Mouse (Mus musculus): ENCODE measurements around the gene Anks1. TPM values are rescaled to one million over a fixed set of nuclear protein-coding genes. Genes with fewer than 3 reads are reported as not detected.
"Not testable (repeated sequence)": the region's sequence is repeated elsewhere in the genome, so short reads cannot be mapped to it uniquely, and the experiment has no call there.

Gene Anks1
- polyA plus RNA-seq, 1 experiment = 29.0 TPM

GRCm38 (mm10) chr17:27971496-27971895, 62.4 kb downstream of the Anks1 start:
- TF ChIP-seq POLR2A (IDR thresholded peaks at IDR 0.05; ENCODE audit: borderline replicate concordance, low read depth, low read length) (no peak), CTCF (IDR thresholded peaks at IDR 0.05; ENCODE audit: low read depth, low read length) (no peak)
- Histone ChIP-seq H3K4me1 (ENCODE audit: control insufficient read depth, insufficient read depth, low read length) (peaks cover 29% of the 10 kb centered on the region), H3K27ac (ENCODE audit: insufficient read depth, low read depth, low read length) (no peak overlapping the region)

GRCm38 (mm10) chr17:27973337-27973736, 64.2 kb downstream of the Anks1 start:
- TF ChIP-seq CTCF (IDR thresholded peaks at IDR 0.05; ENCODE audit: low read depth, low read length) = no peak
- no peak for TF ChIP-seq POLR2A (IDR thresholded peaks at IDR 0.05; ENCODE audit: borderline replicate concordance, low read depth, low read length)
- Histone ChIP-seq H3K27ac (ENCODE audit: insufficient read depth, low read depth, low read length) (no peak overlapping the region), H3K4me3 (ENCODE audit: insufficient read depth, low read length) (no peak overlapping the region), H3K4me1 (ENCODE audit: control insufficient read depth, insufficient read depth, low read length) (peaks cover 32% of the 10 kb centered on the region)

More at GRCm38 (mm10) chr17:27971496-27971895, 62.4 kb downstream of the Anks1 start:
- no peak overlapping the region for H3K4me3 ChIP-seq (ENCODE audit: insufficient read depth, low read length)

DNA sequence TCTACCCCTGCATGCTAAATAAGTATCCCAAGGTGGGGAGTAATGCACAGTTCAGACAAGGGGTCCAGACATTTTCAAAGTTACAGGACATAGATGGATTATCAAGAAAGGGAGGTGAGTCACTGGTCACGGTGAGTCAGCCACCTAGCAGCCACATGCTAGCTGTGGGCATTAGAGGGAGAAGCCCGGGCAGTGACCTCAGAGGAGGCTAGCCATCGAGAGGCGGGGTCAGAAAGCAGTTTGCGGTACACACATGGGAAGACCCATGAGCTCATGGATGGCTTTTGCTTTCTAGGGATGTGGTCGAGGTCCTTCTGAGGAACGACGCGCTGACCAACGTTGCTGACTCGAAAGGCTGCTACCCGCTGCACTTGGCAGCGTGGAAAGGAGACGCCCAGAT, 67.2 kb downstream of the Anks1 start:
- H3K4me1 ChIP-seq (ENCODE audit: control insufficient read depth, insufficient read depth, low read length) = peaks cover 17% of the 10 kb centered on the region
- no peak overlapping the region for H3K27ac ChIP-seq (ENCODE audit: insufficient read depth, low read depth, low read length)
- no peak overlapping the region for H3K4me3 ChIP-seq (ENCODE audit: insufficient read depth, low read length)
- TF ChIP-seq CTCF (IDR thresholded peaks at IDR 0.05; ENCODE audit: low read depth, low read length) = no peak
- no peak for TF ChIP-seq POLR2A (IDR thresholded peaks at IDR 0.05; ENCODE audit: borderline replicate concordance, low read depth, low read length)

DNA sequence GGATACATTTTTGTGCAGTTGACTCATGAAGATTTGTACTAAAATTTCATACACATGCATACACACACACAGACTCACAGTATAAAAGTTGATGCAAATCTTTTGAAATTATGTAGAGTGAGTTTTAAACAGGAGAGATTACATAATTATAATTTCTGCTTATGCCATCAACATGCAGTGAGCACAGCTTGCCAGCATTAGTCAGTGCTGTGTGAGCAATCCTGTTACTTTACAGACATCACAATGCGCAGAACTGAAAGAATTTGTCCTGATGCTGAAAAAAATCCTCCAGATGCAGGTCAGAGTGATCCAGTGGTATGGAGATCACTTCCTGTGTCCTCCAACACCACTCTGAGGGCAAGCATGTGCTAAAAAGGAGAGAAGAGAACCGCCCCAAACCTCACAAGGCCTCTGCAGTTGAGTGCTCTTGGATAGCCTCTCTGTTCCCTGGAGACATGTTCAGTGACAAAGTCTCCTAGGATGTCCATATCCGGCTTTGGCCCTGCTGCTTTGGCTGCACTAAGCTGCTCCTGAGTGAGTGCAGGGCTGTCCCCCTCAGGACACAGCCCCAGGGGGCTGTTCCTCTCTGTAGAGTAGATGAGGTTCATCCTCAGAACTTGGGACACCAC, 68.0 kb downstream of the Anks1 start:
- TF ChIP-seq POLR2A (IDR thresholded peaks at IDR 0.05; ENCODE audit: borderline replicate concordance, low read depth, low read length) (no peak), CTCF (IDR thresholded peaks at IDR 0.05; ENCODE audit: low read depth, low read length) (no peak)
- H3K27ac ChIP-seq (ENCODE audit: insufficient read depth, low read depth, low read length) = no peak overlapping the region
- peaks cover 17% of the 10 kb centered on the region for H3K4me1 ChIP-seq (ENCODE audit: control insufficient read depth, insufficient read depth, low read length)
- no peak overlapping the region for H3K4me3 ChIP-seq (ENCODE audit: insufficient read depth, low read length)

DNA sequence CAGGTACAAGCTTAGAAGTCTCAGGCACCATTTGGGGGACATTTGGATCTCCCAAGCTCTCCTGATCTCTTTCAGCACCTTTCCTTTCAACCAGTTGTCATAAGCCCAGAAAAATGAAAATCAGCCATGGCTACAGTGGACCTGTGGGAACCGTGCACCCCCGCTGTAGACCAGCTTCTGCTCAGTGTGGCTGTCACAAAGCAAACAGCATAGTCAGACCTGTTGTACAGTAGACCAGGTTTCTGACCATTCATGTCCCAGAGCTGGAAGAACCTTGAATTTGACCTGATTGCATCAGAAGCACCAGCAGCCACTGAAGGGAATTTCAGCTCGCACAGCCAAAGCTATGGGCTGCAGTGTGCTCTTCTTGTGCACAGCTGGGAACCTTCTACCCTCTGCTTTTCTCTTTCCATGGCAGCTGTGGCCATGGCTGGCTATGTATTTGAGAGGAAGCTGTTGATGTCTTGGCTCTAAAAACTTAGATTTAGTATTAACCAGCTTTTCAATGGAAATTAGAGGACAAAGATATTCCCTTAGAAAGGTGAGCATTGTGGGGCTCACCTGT, 71.4 kb downstream of the Anks1 start:
- no peak for TF ChIP-seq POLR2A (IDR thresholded peaks at IDR 0.05; ENCODE audit: borderline replicate concordance, low read depth, low read length)

DNA sequence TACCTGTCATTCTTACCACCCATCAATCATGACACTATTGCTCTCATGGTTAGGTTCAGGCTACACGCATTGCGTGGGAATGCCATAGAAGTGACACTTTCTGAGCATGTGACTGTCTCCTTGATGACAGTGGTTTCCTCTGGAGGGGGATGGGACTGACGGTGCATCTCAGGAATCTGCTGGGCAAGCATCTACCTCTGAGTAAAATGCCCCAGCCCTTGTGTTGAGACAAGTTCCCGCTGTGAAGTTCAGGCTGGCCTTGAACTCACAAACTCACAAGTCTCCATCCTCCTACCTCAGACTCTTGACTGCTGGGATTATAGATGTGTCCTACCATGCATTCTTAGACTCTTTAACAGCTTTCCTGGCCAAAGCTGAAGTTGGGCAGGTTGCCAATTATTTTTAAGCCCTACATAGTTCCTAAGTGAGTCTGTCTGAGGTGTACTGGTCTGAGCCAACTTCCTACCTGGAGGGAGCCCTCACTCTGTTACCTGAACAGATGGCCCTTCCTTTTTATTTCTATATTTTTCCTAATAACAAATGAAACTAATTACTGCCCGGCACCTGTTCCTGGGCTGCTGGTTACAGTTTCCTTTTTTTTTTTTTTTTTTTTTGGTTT, 72.5 kb downstream of the Anks1 start:
- Histone ChIP-seq H3K4me1 (ENCODE audit: control insufficient read depth, insufficient read depth, low read length) (peaks cover 3% of the 10 kb centered on the region), H3K4me3 (ENCODE audit: insufficient read depth, low read length) (no peak overlapping the region), H3K27ac (ENCODE audit: insufficient read depth, low read depth, low read length) (no peak overlapping the region)
- TF ChIP-seq POLR2A (IDR thresholded peaks at IDR 0.05; ENCODE audit: borderline replicate concordance, low read depth, low read length) (no peak), CTCF (IDR thresholded peaks at IDR 0.05; ENCODE audit: low read depth, low read length) (no peak)

More for the DNA sequence above, 71.4 kb downstream of the Anks1 start:
- peaks cover 12% of the 10 kb centered on the region for H3K4me1 ChIP-seq (ENCODE audit: control insufficient read depth, insufficient read depth, low read length)
- H3K4me3 ChIP-seq (ENCODE audit: insufficient read depth, low read length) = no peak overlapping the region
- no peak overlapping the region for H3K27ac ChIP-seq (ENCODE audit: insufficient read depth, low read depth, low read length)

- not testable (repeated sequence) for H3K4me3 ChIP-seq (ENCODE audit: insufficient read depth, low read length); H3K4me1 ChIP-seq (ENCODE audit: control insufficient read depth, insufficient read depth, low read length); H3K27ac ChIP-seq (ENCODE audit: insufficient read depth, low read depth, low read length)
Measured at GRCm38 (mm10) chr17:27982070-27982457, 73.0 kb downstream of the Anks1 start.

DNA sequence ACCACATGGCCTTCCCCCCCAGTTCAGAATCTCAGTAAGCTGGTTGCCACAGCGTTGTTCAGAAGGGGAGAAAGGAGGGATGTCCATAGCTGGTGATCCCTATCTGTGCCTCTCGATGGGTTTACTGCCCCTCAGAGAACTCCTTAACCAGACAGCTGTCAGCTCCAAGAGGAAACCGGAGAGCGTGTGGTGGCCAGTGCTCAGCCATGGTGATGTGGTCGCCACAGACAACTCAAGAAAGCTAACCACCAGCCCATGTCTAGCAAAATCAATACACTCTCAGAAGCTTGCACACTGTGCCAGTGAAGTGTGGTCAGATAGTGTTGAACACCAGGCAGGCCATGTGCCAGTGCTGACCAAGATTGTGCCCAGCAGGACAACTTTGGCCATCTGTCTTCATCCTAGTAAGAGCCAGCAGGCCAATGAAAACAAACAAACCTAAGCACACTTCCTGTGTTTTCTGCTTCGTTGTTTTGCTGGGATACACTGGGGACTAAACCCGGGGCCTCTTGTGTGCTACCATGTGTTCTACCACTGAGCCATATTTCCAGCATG, 73.7 kb downstream of the Anks1 start:
- TF ChIP-seq POLR2A (IDR thresholded peaks at IDR 0.05; ENCODE audit: borderline replicate concordance, low read depth, low read length) = no peak
- TF ChIP-seq CTCF (IDR thresholded peaks at IDR 0.05; ENCODE audit: low read depth, low read length) = no peak
- no peak overlapping the region for H3K27ac ChIP-seq (ENCODE audit: insufficient read depth, low read depth, low read length)
- H3K4me1 ChIP-seq (ENCODE audit: control insufficient read depth, insufficient read depth, low read length) = no peaks in the 10 kb centered on the region
- no peak overlapping the region for H3K4me3 ChIP-seq (ENCODE audit: insufficient read depth, low read length)

- H3K4me1 ChIP-seq (ENCODE audit: control insufficient read depth, insufficient read depth, low read length) = no peaks in the 10 kb centered on the region
- H3K27ac ChIP-seq (ENCODE audit: insufficient read depth, low read depth, low read length) = no peak overlapping the region
- H3K4me3 ChIP-seq (ENCODE audit: insufficient read depth, low read length) = no peak overlapping the region
- TF ChIP-seq POLR2A (IDR thresholded peaks at IDR 0.05; ENCODE audit: borderline replicate concordance, low read depth, low read length) = no peak
- no peak for TF ChIP-seq CTCF (IDR thresholded peaks at IDR 0.05; ENCODE audit: low read depth, low read length)
Measured at GRCm38 (mm10) chr17:27984421-27984820, 75.3 kb downstream of the Anks1 start.

GRCm38 (mm10) chr17:27986106-27986505, 77.0 kb downstream of the Anks1 start:
- TF ChIP-seq POLR2A (IDR thresholded peaks at IDR 0.05; ENCODE audit: borderline replicate concordance, low read depth, low read length) = no peak
- Histone ChIP-seq H3K4me3 (ENCODE audit: insufficient read depth, low read length) (no peak overlapping the region), H3K4me1 (ENCODE audit: control insufficient read depth, insufficient read depth, low read length) (no peaks in the 10 kb centered on the region), H3K27ac (ENCODE audit: insufficient read depth, low read depth, low read length) (no peak overlapping the region)
